Mouse (Mus musculus): ENCODE results near the gene Rasgrp3. TPM values are rescaled to one million over a fixed set of nuclear protein-coding genes. Genes with fewer than 3 reads are reported as not detected.

Gene Rasgrp3
- polyA plus RNA-seq, 1 experiment from 2014 or later, result 5.7 TPM

GRCm38 (mm10) chr17:75498241-75498651 is 62.5 kb downstream of the Rasgrp3 start:
- H3K9ac ChIP-seq (ENCODE audit: low read depth, low read length), result no peak overlapping the region
- ATAC-seq, result no peak
- WGBS, result 86% methylated on average over 6 of the region's 6 CpGs

GRCm38 (mm10) chr17:75503031-75503430 is 67.3 kb downstream of the Rasgrp3 start:
- no peak overlapping the region for H3K4me2 ChIP-seq (ENCODE audit: low read length)
- no peak overlapping the region for H3K4me3 ChIP-seq (ENCODE audit: low read depth, low read length)
- no peaks in the 10 kb centered on the region for H3K4me1 ChIP-seq (ENCODE audit: control insufficient read depth, insufficient read depth, low read length)
- H3K9me3 ChIP-seq (replicated peaks; ENCODE audit: control insufficient read depth, low read length, poor library complexity, severe bottlenecking), result no peaks in the 10 kb centered on the region
- H3K36me3 ChIP-seq (ENCODE audit: control insufficient read depth, insufficient read depth, low read length), result no peaks in the 10 kb centered on the region
- H3K9ac ChIP-seq (ENCODE audit: low read depth, low read length), result no peak overlapping the region
- no peaks in the 10 kb centered on the region for H3K27me3 ChIP-seq (ENCODE audit: control insufficient read depth, insufficient read depth, low read depth, low read length)
- no peak overlapping the region for H3K27ac ChIP-seq (ENCODE audit: low read length)
- WGBS, result 87% methylated on average over 3 of the region's 3 CpGs
- ATAC-seq, result no peak

More at GRCm38 (mm10) chr17:75498241-75498651, 62.5 kb downstream of the Rasgrp3 start:
- H3K4me2 ChIP-seq (ENCODE audit: low read length), result no peak overlapping the region
- H3K36me3 ChIP-seq (ENCODE audit: control insufficient read depth, insufficient read depth, low read length), result no peaks in the 10 kb centered on the region
- H3K4me1 ChIP-seq (ENCODE audit: control insufficient read depth, insufficient read depth, low read length), result no peaks in the 10 kb centered on the region
- no peak overlapping the region for H3K4me3 ChIP-seq (ENCODE audit: low read depth, low read length)
- H3K27ac ChIP-seq (ENCODE audit: low read length), result no peak overlapping the region
- no peaks in the 10 kb centered on the region for H3K9me3 ChIP-seq (replicated peaks; ENCODE audit: control insufficient read depth, low read length, poor library complexity, severe bottlenecking)
- H3K27me3 ChIP-seq (ENCODE audit: control insufficient read depth, insufficient read depth, low read depth, low read length), result no peaks in the 10 kb centered on the region

GRCm38 (mm10) chr17:75505053-75505452 is 69.4 kb downstream of the Rasgrp3 start:
- no peak for ATAC-seq
- no peak overlapping the region for H3K27ac ChIP-seq (ENCODE audit: low read length)
- no peaks in the 10 kb centered on the region for H3K4me1 ChIP-seq (ENCODE audit: control insufficient read depth, insufficient read depth, low read length)
- H3K27me3 ChIP-seq (ENCODE audit: control insufficient read depth, insufficient read depth, low read depth, low read length), result no peaks in the 10 kb centered on the region
- WGBS, result 93% methylated on average over 5 of the region's 5 CpGs
- no peak overlapping the region for H3K9ac ChIP-seq (ENCODE audit: low read depth, low read length)
- H3K9me3 ChIP-seq (replicated peaks; ENCODE audit: control insufficient read depth, low read length, poor library complexity, severe bottlenecking), result no peaks in the 10 kb centered on the region
- H3K36me3 ChIP-seq (ENCODE audit: control insufficient read depth, insufficient read depth, low read length), result no peaks in the 10 kb centered on the region
- H3K4me2 ChIP-seq (ENCODE audit: low read length), result no peak overlapping the region
- no peak overlapping the region for H3K4me3 ChIP-seq (ENCODE audit: low read depth, low read length)

- no peak for ATAC-seq
- Histone ChIP-seq H3K4me3 (ENCODE audit: low read depth, low read length) (no peak overlapping the region), H3K9ac (ENCODE audit: low read depth, low read length) (no peak overlapping the region), H3K27me3 (ENCODE audit: control insufficient read depth, insufficient read depth, low read depth, low read length) (no peaks in the 10 kb centered on the region), H3K4me1 (ENCODE audit: control insufficient read depth, insufficient read depth, low read length) (no peaks in the 10 kb centered on the region), H3K27ac (ENCODE audit: low read length) (no peak overlapping the region), H3K36me3 (ENCODE audit: control insufficient read depth, insufficient read depth, low read length) (no peaks in the 10 kb centered on the region), H3K4me2 (ENCODE audit: low read length) (no peak overlapping the region), H3K9me3 (replicated peaks; ENCODE audit: control insufficient read depth, low read length, poor library complexity, severe bottlenecking) (no peaks in the 10 kb centered on the region)
- 91% methylated on average over 10 of the region's 10 CpGs for WGBS
Observed at GRCm38 (mm10) chr17:75506097-75506675, 70.5 kb downstream of the Rasgrp3 start.

GRCm38 (mm10) chr17:75506708-75507641 is 71.3 kb downstream of the Rasgrp3 start:
- ATAC-seq, result no peak
- Histone ChIP-seq H3K4me2 (ENCODE audit: low read length) (no peak overlapping the region), H3K9me3 (replicated peaks; ENCODE audit: control insufficient read depth, low read length, poor library complexity, severe bottlenecking) (no peaks in the 10 kb centered on the region), H3K9ac (ENCODE audit: low read depth, low read length) (no peak overlapping the region), H3K4me3 (ENCODE audit: low read depth, low read length) (no peak overlapping the region), H3K27me3 (ENCODE audit: control insufficient read depth, insufficient read depth, low read depth, low read length) (no peaks in the 10 kb centered on the region), H3K36me3 (ENCODE audit: control insufficient read depth, insufficient read depth, low read length) (no peaks in the 10 kb centered on the region), H3K4me1 (ENCODE audit: control insufficient read depth, insufficient read depth, low read length) (no peaks in the 10 kb centered on the region), H3K27ac (ENCODE audit: low read length) (no peak overlapping the region)
- WGBS, result 83% methylated on average over 10 of the region's 10 CpGs

GRCm38 (mm10) chr17:75509257-75509656 is 73.6 kb downstream of the Rasgrp3 start:
- 90% methylated on average over 5 of the region's 5 CpGs for WGBS
- H3K4me2 ChIP-seq (ENCODE audit: low read length), result no peak overlapping the region
- H3K36me3 ChIP-seq (ENCODE audit: control insufficient read depth, insufficient read depth, low read length), result no peaks in the 10 kb centered on the region
- no peaks in the 10 kb centered on the region for H3K9me3 ChIP-seq (replicated peaks; ENCODE audit: control insufficient read depth, low read length, poor library complexity, severe bottlenecking)
- H3K4me1 ChIP-seq (ENCODE audit: control insufficient read depth, insufficient read depth, low read length), result no peaks in the 10 kb centered on the region
- H3K9ac ChIP-seq (ENCODE audit: low read depth, low read length), result no peak overlapping the region
- H3K27me3 ChIP-seq (ENCODE audit: control insufficient read depth, insufficient read depth, low read depth, low read length), result no peaks in the 10 kb centered on the region
- ATAC-seq, result no peak
- no peak overlapping the region for H3K27ac ChIP-seq (ENCODE audit: low read length)
- H3K4me3 ChIP-seq (ENCODE audit: low read depth, low read length), result no peak overlapping the region

- no peak overlapping the region for H3K4me2 ChIP-seq (ENCODE audit: low read length)
- no peak overlapping the region for H3K9ac ChIP-seq (ENCODE audit: low read depth, low read length)
- no peaks in the 10 kb centered on the region for H3K9me3 ChIP-seq (replicated peaks; ENCODE audit: control insufficient read depth, low read length, poor library complexity, severe bottlenecking)
- no peak for ATAC-seq
- no peaks in the 10 kb centered on the region for H3K36me3 ChIP-seq (ENCODE audit: control insufficient read depth, insufficient read depth, low read length)
- WGBS, result 72% methylated on average over 4 of the region's 4 CpGs
- H3K4me1 ChIP-seq (ENCODE audit: control insufficient read depth, insufficient read depth, low read length), result 0 out of 2 replicates have a peak, but pooled peaks cover 2% of the 10 kb centered on the region
- H3K27me3 ChIP-seq (ENCODE audit: control insufficient read depth, insufficient read depth, low read depth, low read length), result no peaks in the 10 kb centered on the region
- no peak overlapping the region for H3K27ac ChIP-seq (ENCODE audit: low read length)
- no peak overlapping the region for H3K4me3 ChIP-seq (ENCODE audit: low read depth, low read length)
Observed at GRCm38 (mm10) chr17:75516591-75516990, 80.9 kb downstream of the Rasgrp3 start.

GRCm38 (mm10) chr17:75518181-75518901 is 82.6 kb downstream of the Rasgrp3 start:
- Histone ChIP-seq H3K4me1 (ENCODE audit: control insufficient read depth, insufficient read depth, low read length) (peaks cover 5% of the 10 kb centered on the region; the same call in 1 of the 2 replicates), H3K4me3 (ENCODE audit: low read depth, low read length) (no peak overlapping the region), H3K9me3 (replicated peaks; ENCODE audit: control insufficient read depth, low read length, poor library complexity, severe bottlenecking) (no peaks in the 10 kb centered on the region), H3K9ac (ENCODE audit: low read depth, low read length) (no peak overlapping the region), H3K36me3 (ENCODE audit: control insufficient read depth, insufficient read depth, low read length) (no peaks in the 10 kb centered on the region), H3K4me2 (ENCODE audit: low read length) (no peak overlapping the region), H3K27me3 (ENCODE audit: control insufficient read depth, insufficient read depth, low read depth, low read length) (no peaks in the 10 kb centered on the region), H3K27ac (ENCODE audit: low read length) (no peak overlapping the region)
- 60% methylated on average over 8 of the region's 8 CpGs for WGBS
- ATAC-seq, result no peak

Measured in midbrain, embryonic 16.5 days (tissue).